Mouse (Mus musculus) C2C12 (cell line): ENCODE measurements around the gene Acta2.
A peak's percentile ranks its signal among the peaks of the same experiment; 100 is the strongest.

ENCODE experiments used
- CEBPB ChIP-seq: IDR thresholded peaks from one replicate; pipeline ENCODE4 v1.6.1; 2011; ENCODE audit warnings: low read depth, mild to moderate bottlenecking, control low read depth, moderate library complexity
- CTCF ChIP-seq: IDR thresholded peaks from one replicate; pipeline ENCODE4 v1.5.1; 2011; ENCODE audit not compliant: control insufficient read depth, insufficient read depth, insufficient read length
- FOSL1 ChIP-seq: IDR thresholded peaks from one replicate; pipeline ENCODE4 v1.8.0; 2011; ENCODE audit warnings: mild to moderate bottlenecking, low read length; ENCODE audit not compliant: poor library complexity, insufficient read depth, severe bottlenecking
- MAX ChIP-seq: IDR thresholded peaks from one replicate; pipeline ENCODE4 v1.6.1; 2011; ENCODE audit warnings: mild to moderate bottlenecking, control low read depth
- MYOD1 ChIP-seq: IDR thresholded peaks from one replicate; pipeline ENCODE4 v1.6.1; 2011; ENCODE audit warnings: low read depth; ENCODE audit not compliant: control insufficient read depth, insufficient read length
- MYOG ChIP-seq: IDR thresholded peaks from one replicate; pipeline ENCODE4 v1.6.1; 2011; ENCODE audit not compliant: control insufficient read depth, insufficient read length; ENCODE audit errors: extremely low read depth
- USF1 ChIP-seq: IDR thresholded peaks from one replicate; pipeline ENCODE4 v1.6.1; 2011; ENCODE audit warnings: low read depth, mild to moderate bottlenecking, control low read depth, moderate library complexity

- no peak for TF ChIP-seq CTCF
- no peak for TF ChIP-seq CEBPB
- no peak for TF ChIP-seq MYOG
- peak; percentile 41 for TF ChIP-seq MYOD1
- no peak for TF ChIP-seq MAX
- TF ChIP-seq USF1: no peak
- TF ChIP-seq FOSL1: no peak
Measured at GRCm38 (mm10) chr19:34240273-34241039, 14.9 kb downstream of the Acta2 start.
